Mouse (Mus musculus) mammary gland, adult 2 months (tissue): Measurements from ENCODE around the gene Miga1. TPM values are rescaled to one million over a fixed set of nuclear protein-coding genes. Genes with fewer than 3 reads are reported as not detected.

Experiments used
- polyA plus RNA-seq: library from polyadenylated mRNA; depleted of rRNA; stranded (reverse); fragments of >200 nt; gene quantifications from 2 replicates; pipeline ENCODE4 v1.2.3, GENCODE M21; 2012; ENCODE audit warnings: low replicate concordance; rRNA removed

Miga1 gene
- 3.0 and 4.6 TPM in 2 replicates for polyA plus RNA-seq

DNA sequence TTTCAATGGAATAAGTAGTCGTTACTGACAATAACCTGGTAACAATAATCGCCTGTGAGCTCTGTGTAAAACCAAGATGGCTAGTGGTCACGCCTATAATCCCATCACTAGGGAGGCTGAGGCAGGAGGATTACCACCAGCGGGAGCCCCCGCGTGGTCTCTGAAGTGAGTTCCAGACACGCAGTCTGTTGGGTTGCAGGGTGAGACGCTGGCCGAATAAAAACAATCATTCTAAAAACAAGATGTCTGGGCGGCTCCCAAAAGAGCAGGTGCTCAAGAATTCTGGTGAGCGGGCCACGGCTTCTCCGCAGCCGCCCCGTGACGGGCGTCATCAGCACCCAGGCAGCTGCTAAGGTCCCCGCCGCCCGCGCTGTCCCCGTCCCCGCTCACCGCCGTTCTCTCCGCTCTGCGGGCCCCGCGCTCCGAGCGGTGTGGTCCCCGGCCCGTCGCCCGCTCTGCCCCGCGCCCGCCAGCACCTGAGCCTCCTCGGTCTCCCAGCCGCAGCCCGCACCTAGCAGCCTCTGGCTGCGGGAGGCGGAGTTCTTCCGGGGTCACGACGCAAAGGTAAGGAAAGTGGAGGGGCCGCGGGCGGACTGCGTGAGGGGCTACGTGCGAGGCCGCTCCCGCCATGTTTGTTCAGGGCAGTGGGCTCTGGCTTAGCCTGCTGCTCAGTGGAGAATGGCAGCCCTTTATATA lies at the start of gene Miga1:
Miga1 (minus strand) TSS at position 546 of the 696 bp plus-strand sequence.

DNA sequence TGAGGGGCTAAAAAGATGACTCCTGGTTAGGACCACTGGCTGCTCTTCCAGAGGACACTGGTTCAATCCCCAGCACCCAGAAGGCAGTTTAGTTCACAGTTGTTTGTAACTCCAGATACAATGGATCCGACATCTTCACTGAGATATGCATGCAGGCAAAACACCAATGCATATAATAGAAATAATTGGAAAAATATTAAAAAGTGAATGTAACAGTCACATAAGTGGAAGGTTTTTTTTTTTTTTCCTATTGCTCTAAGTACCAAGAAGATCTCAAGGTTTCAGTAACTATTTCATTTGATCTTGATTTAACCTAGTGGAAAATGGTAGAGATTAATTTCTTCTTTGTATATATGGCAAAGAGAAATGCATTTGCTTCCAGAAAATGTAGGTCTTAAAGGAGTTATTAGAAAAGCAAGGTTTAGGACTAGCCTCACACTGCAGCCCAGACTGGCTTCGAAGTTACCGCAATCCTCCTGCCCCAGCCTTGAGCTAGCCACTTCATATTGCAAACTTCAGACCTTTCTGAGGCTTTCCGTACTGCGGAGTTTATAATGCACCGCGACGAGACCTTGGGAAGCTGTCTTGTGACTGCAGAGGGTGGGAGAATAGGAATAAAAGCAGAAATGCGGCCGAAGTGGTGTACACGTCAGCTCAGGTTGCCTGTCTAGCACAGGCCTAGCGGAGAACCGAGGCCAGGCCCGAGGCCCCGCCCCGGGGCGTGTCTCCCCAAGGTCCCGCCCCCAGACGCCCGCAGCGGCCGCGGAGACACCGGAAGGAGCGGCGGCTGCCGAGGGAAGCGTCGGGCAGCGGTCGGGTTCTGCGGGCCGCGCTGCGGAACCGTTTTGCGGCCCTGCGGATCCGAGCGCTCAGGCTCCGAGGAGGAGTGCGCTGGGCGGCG lies 5.8 kb upstream of the Miga1 start, which contains the start of gene Usp33:
Usp33 (plus strand) TSS at position 747 of the 901 bp plus-strand sequence.

DNA sequence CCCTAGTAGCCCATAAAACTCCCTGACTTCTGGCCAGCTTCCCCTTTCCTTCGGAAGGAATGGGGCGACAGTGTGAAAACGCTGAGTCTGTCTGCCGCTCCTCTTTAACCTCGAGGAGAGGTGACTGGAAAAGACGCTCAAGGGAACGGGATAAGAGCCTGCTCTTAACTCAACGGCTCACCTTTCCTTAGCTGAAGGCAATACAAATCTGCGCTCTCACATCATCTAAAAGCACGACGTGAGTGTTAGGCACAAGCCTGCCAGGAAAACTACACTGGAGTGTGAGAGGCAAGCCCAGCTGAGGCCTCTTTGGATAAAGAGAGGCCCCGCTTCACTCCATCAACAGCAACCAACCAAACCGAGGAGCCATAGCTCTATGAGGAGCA lies 74.2 kb downstream of the Miga1 start, which contains the start of gene Nexn:
Nexn (minus strand) TSS at position 315 of the 386 bp plus-strand sequence.

Other genes starting within 250 kb of the Miga1 start
- gene Gipc2, start 174.2 kb downstream of the Miga1 start, polyA plus RNA-seq: 18.0 and 23.6 TPM in 2 replicates
- gene Dnajb4, start 130.1 kb downstream of the Miga1 start, polyA plus RNA-seq: 4.3 and 11.0 TPM in 2 replicates
- gene Fubp1, start 130.0 kb downstream of the Miga1 start, polyA plus RNA-seq: 58.2 and 75.3 TPM in 2 replicates
- 0.59 TPM in 1 of 2 replicates, not detected in the other for gene Nexn, start 74.1 kb downstream of the Miga1 start, polyA plus RNA-seq
- gene Usp33, start 6.1 kb upstream of the Miga1 start, polyA plus RNA-seq: 5.6 and 16.9 TPM in 2 replicates
- 15.2 and 27.8 TPM in 2 replicates for gene Zzz3, start 55.1 kb upstream of the Miga1 start, polyA plus RNA-seq